ENCODE assay signal across 8 mouse cellular contexts in genomic region chr7:81934267-81934745, GRCm38 (mm10). TPM values are rescaled to one million over a fixed set of nuclear protein-coding genes. Genes with fewer than 3 reads are reported as not detected.
A peak's percentile ranks its signal among the peaks of the same experiment; 100 is the strongest.
DNase-seq lines count a peak whose midpoint lies in the region; ATAC-seq and TF ChIP-seq lines count a peak whose summit lies in the region.

Gene Hdgfl3 (minus strand): TSS chr7:81934473.

- H3K27me3 ChIP-seq in hindbrain, embryonic 14.5 days (ENCODE audit: control insufficient read depth, insufficient read depth, low read length): no peaks in the 10 kb centered on the region
- peaks cover 10% of the 10 kb centered on the region for H3K27me3 ChIP-seq in lung, postnatal 0 days (replicated peaks; ENCODE audit: insufficient read depth, low read length)

- TF ChIP-seq EP300 in lung, postnatal 0 days (IDR thresholded peaks at IDR 0.05): no peak

- no peaks in the 10 kb centered on the region for H3K9me3 ChIP-seq in hindbrain, embryonic 14.5 days (ENCODE audit: control insufficient read depth, low read length)
- H3K9me3 ChIP-seq in lung, postnatal 0 days (ENCODE audit: low read length): no peaks in the 10 kb centered on the region

- no peaks in the 10 kb centered on the region for H3K36me3 ChIP-seq in hindbrain, embryonic 14.5 days (replicated peaks; ENCODE audit: control insufficient read depth, insufficient read depth)
- H3K36me3 ChIP-seq in lung, postnatal 0 days (ENCODE audit: insufficient read depth, low read length): no peaks in the 10 kb centered on the region

- under 1% methylated on average over 59 of the region's 63 CpGs for WGBS in hindbrain, embryonic 14.5 days
- 1% methylated on average over 26 of the region's 63 CpGs for WGBS in lung, postnatal 0 days

- H3K4me1 ChIP-seq in hindbrain, embryonic 14.5 days (replicated peaks; ENCODE audit: control insufficient read depth, insufficient read depth, low read length): peaks cover 34% of the 10 kb centered on the region
- H3K4me1 ChIP-seq in lung, postnatal 0 days (ENCODE audit: insufficient read depth, low read depth, low read length): no peaks in the 10 kb centered on the region; the same call in 1 of the 2 replicates

- H3K9ac ChIP-seq in hindbrain, embryonic 14.5 days: peak within 1 kb of the TSS; percentile 99
- peak within 1 kb of the TSS; percentile 52 for H3K9ac ChIP-seq in lung, postnatal 0 days (replicated peaks; ENCODE audit: low read depth)

- peak within 1 kb of the TSS; percentile 75 for H3K4me2 ChIP-seq in hindbrain, embryonic 14.5 days (replicated peaks)
- peak within 1 kb of the TSS; percentile 93 for H3K4me2 ChIP-seq in lung, postnatal 0 days (replicated peaks; ENCODE audit: low read depth, low read length)

- peak; percentile 36 for TF ChIP-seq CTCF in lung, postnatal 0 days (IDR thresholded peaks at IDR 0.05)

- peak within 1 kb of the TSS; percentile 99 for H3K27ac ChIP-seq in hindbrain, embryonic 14.5 days
- H3K27ac ChIP-seq in lung, postnatal 0 days (ENCODE audit: low read length): peak within 1 kb of the TSS; percentile 62

- H3K4me3 ChIP-seq in hindbrain, embryonic 14.5 days (replicated peaks; ENCODE audit: low read length): peak within 1 kb of the TSS; percentile 98
- H3K4me3 ChIP-seq in lung, postnatal 0 days (ENCODE audit: low read depth, low read length): peak within 1 kb of the TSS; percentile 70

- DNase-seq in WW6 (ENCODE audit: low read depth, low spot score): peak; percentile 34
- DNase-seq in cerebellum, postnatal 14 days: peak; percentile 83 to 89
- DNase-seq in gastrocnemius, adult 18-20 months (ENCODE audit: low spot score): peak; percentile 61
- peak; percentile 87 for DNase-seq in hindbrain, embryonic 14.5 days (ENCODE audit: low spot score)
- peak in 1 of 2 experiments; percentile 68 for DNase-seq in layer of hippocampus, postnatal 25 days (ENCODE audit: extremely low spot score in 1 of 2, low spot score in 1 of 2)
- DNase-seq in lung, postnatal 0 days (ENCODE audit: low spot score): peak; percentile 95
- peak; percentile 67 to 71 for DNase-seq in right cerebral cortex, adult 2 months (ENCODE audit: low spot score in 2 of 2)
- DNase-seq in urinary bladder, postnatal 4 days (ENCODE audit: low spot score in 2 of 2): peak; percentile 81 to 86

- peak; percentile 90 for ATAC-seq in hindbrain, embryonic 14.5 days (ENCODE audit: low FRiP score)
- peak; percentile 93 for ATAC-seq in lung, postnatal 0 days

RNA-seq across cellular contexts. Expression of gene Hdgfl3, which starts in this region (rescaled TPM):
- total RNA-seq in gastrocnemius, adult 18-20 months (2021): 1 to 10 TPM; 1.2 to 2.2 TPM
- 79.5 and 84.3 TPM in 2 replicates for polyA plus RNA-seq in hindbrain, embryonic 14.5 days (2014; fragmentation: Nextera tagmentation; extraction: Ambion mirVana)
- total RNA-seq in layer of hippocampus, postnatal 25 days (2021): 10 to 100 TPM; 53.3 to 59.3 TPM
- 6.1 and 6.4 TPM in 2 replicates for polyA plus RNA-seq in lung, postnatal 0 days (2015; fragmentation: Nextera tagmentation; extraction: Ambion mirVana)

Comparison
In these comparisons a context has a peak if more than half of its experiments do, and no peak if none do; other contexts are left out.
1. RNA of gene Hdgfl3 (total RNA-seq): 53.3 to 59.3 TPM in layer of hippocampus, postnatal 25 days; 1.2 to 2.2 TPM in gastrocnemius, adult 18-20 months; every median in the first group is over 10 times any median in the second.
2. RNA of gene Hdgfl3 (polyA plus RNA-seq): 79.5 to 84.3 TPM in hindbrain, embryonic 14.5 days; 6.1 to 6.4 TPM in lung, postnatal 0 days; every median in the first group is over 10 times any median in the second.